Mouse (Mus musculus) ES-Bruce4 (cell line): ENCODE measurements at regions not wholly inside any gene's neighbourhood (a gene's known extent, or its start where the extent isn't known, plus 50 kb on each side); places are given as distances from the start of the nearest gene placed in this dataset.

Source experiments
- CTCF ChIP-seq: IDR thresholded peaks from one replicate; pipeline ENCODE4 v1.8.1; 2011; ENCODE audit warnings: low read depth, low read length
- POLR2A ChIP-seq: IDR thresholded peaks from one replicate; pipeline ENCODE4 v1.8.1; 2011; ENCODE audit warnings: low read length; ENCODE audit not compliant: insufficient read depth

- TF ChIP-seq CTCF: no peak
- TF ChIP-seq POLR2A: no peak
Measured at GRCm38 (mm10) chr1:186515976-186516375, 189.8 kb downstream of the Tgfb2 start.
